Mouse (Mus musculus) CH12.LX (cell line): Measurements from ENCODE around the gene Fcna. TPM values are rescaled to one million over a fixed set of nuclear protein-coding genes. Genes with fewer than 3 reads are reported as not detected.

Source experiments
- DNase-seq: peaks from one replicate; pipeline ENCODE4 v3.0.0-alpha.2; 2013; ENCODE audit errors: extremely low read depth
- H3K27ac ChIP-seq: 2 replicates; pipeline ENCODE4 v1.5.1; 2012; ENCODE audit warnings: low read depth, mild to moderate bottlenecking, control low read depth, moderate library complexity; ENCODE audit not compliant: insufficient read depth
- H3K27me3 ChIP-seq: replicated peaks from 2 replicates; pipeline ENCODE3; 2012; ENCODE audit warnings: inconsistent platforms
- H3K36me3 ChIP-seq, 2 experiments: replicated peaks in 1 of 2; 2 replicates each; pipeline versions ENCODE3 to v1.6.1; 2012; ENCODE audit warnings: inconsistent platforms in 1 of 2, low read length in 1 of 2, mild to moderate bottlenecking in 1 of 2, mixed read lengths in 1 of 2, moderate library complexity in 1 of 2; ENCODE audit not compliant: control insufficient read depth in 1 of 2, insufficient read depth in 1 of 2
- H3K4me1 ChIP-seq, 2 experiments: 2 replicates each; pipeline ENCODE4 v1.6.1; 2012; ENCODE audit warnings: inconsistent platforms in 1 of 2, moderate library complexity in 1 of 2; ENCODE audit not compliant: insufficient read depth in 2 of 2, control insufficient read depth in 1 of 2
- H3K4me2 ChIP-seq: 2 replicates; pipeline ENCODE4 v1.6.1; 2012; ENCODE audit warnings: low read depth, mild to moderate bottlenecking, control low read depth; ENCODE audit not compliant: poor library complexity, insufficient read depth, severe bottlenecking
- H3K4me3 ChIP-seq, 3 experiments: fragments of 150-350 bp in 1 of 3; sonication (generic) in 1 of 3; replicated peaks in 1 of 3; 2 replicates each; pipeline versions ENCODE3 to v1.5.1; 2011 to 2012; ENCODE audit warnings: low read depth in 2 of 3, low read length in 2 of 3, mild to moderate bottlenecking in 2 of 3, moderate library complexity in 2 of 3, control low read depth in 1 of 3, improper control_type of control experiment in 1 of 3, inconsistent platforms in 1 of 3, mixed read lengths in 1 of 3; ENCODE audit not compliant: poor library complexity in 1 of 3
- H3K79me2 ChIP-seq: replicated peaks from 2 replicates; pipeline ENCODE4 v1.6.1; 2012; ENCODE audit warnings: mild to moderate bottlenecking, moderate library complexity; ENCODE audit not compliant: control insufficient read depth, poor library complexity, insufficient read depth, severe bottlenecking; ENCODE audit errors: extremely low read depth
- H3K9ac ChIP-seq: 2 replicates; pipeline ENCODE4 v1.6.1; 2012; ENCODE audit warnings: low read depth, mild to moderate bottlenecking, control low read depth, moderate library complexity; ENCODE audit not compliant: insufficient read depth
- H3K9me3 ChIP-seq: replicated peaks from 2 replicates; pipeline ENCODE3; 2012; ENCODE audit warnings: low read length, inconsistent platforms, mixed read lengths
- CHD1 ChIP-seq: IDR thresholded peaks from 2 replicates; pipeline ENCODE4 v1.6.1; 2012; ENCODE audit warnings: low read depth, low read length, improper control_type of control experiment, inconsistent platforms
- CHD2 ChIP-seq: IDR thresholded peaks from 2 replicates; pipeline ENCODE4 v1.6.1; 2011; ENCODE audit warnings: low read length, improper control_type of control experiment
- EP300 ChIP-seq: IDR thresholded peaks from 2 replicates; pipeline ENCODE4 v1.6.1; 2011; ENCODE audit warnings: low read length, improper control_type of control experiment
- GABPA ChIP-seq: IDR thresholded peaks from 2 replicates; pipeline ENCODE4 v1.6.1; 2012; ENCODE audit warnings: low read depth, low read length, improper control_type of control experiment, inconsistent platforms; ENCODE audit not compliant: insufficient replicate concordance
- MEF2A ChIP-seq: IDR thresholded peaks from 2 replicates; pipeline ENCODE4 v1.6.1; 2014; ENCODE audit warnings: low read depth, mild to moderate bottlenecking, inconsistent platforms, low read length, improper control_type of control experiment, borderline replicate concordance
- POLR2A ChIP-seq: IDR thresholded peaks from 2 replicates; pipeline ENCODE4 v1.6.1; 2011; ENCODE audit warnings: low read depth, mild to moderate bottlenecking, improper control_type of control experiment, low read length
- RAD21 ChIP-seq: IDR thresholded peaks from 2 replicates; pipeline ENCODE4 v1.6.1; 2011; ENCODE audit warnings: low read depth, mild to moderate bottlenecking, low read length, improper control_type of control experiment, moderate library complexity
- RCOR1 ChIP-seq: conservative IDR thresholded peaks from 2 replicates; pipeline ENCODE4 v1.6.1; 2012; ENCODE audit warnings: low read depth, mild to moderate bottlenecking, inconsistent platforms, low read length, improper control_type of control experiment
- SIN3A ChIP-seq: IDR thresholded peaks from 2 replicates; pipeline ENCODE4 v1.6.1; 2012; ENCODE audit warnings: low read length, improper control_type of control experiment, inconsistent platforms
- UBTF ChIP-seq: IDR thresholded peaks from 2 replicates; pipeline ENCODE4 v1.6.1; 2012; ENCODE audit warnings: low read depth, mild to moderate bottlenecking, inconsistent platforms, low read length, improper control_type of control experiment, moderate library complexity
- USF1 ChIP-seq: IDR thresholded peaks from 2 replicates; pipeline ENCODE4 v1.6.1; 2014; ENCODE audit warnings: low read depth, mild to moderate bottlenecking, inconsistent platforms, low read length, improper control_type of control experiment
- dilution Hi-C: fragments of 300-500 bp; cut with MboI; formaldehyde crosslinking; loops from 2 replicates; pipeline ENCODE4 v1.14.3; 2020; ENCODE audit warnings: low sequenced_read_pairs; ENCODE audit not compliant: extremely low pct_unique_long_range_greater_than_20kb, extremely low pct_ligation_motif_present
- in situ Hi-C: fragments of 300-500 bp; cut with MboI; formaldehyde crosslinking; loops from 3 replicates; pipeline ENCODE4 v1.14.3; 2019; ENCODE audit warnings: low sequenced_read_pairs, low pct_ligation_motif_present, low pct_unique_long_range_greater_than_20kb, mixed read lengths
- polyA plus RNA-seq: library from polyadenylated mRNA; unstranded; fragments of >175 nt; gene quantifications from 2 replicates; pipeline ENCODE4 v1.2.1, GENCODE M21; 2012; ENCODE audit warnings: low read depth; ENCODE audit not compliant: insufficient read length
- total RNA-seq, 2 experiments: library from RNA; depleted of rRNA; stranded (reverse); fragments of 300-350 nt in 1 of 2; fragments of >200 nt in 1 of 2; gene quantifications; 2 replicates each; pipeline ENCODE4 v1.2.3; 2012 to 2014

Fcna gene
- total and polyA plus RNA-seq, 3 experiments, result not detected

DNA sequence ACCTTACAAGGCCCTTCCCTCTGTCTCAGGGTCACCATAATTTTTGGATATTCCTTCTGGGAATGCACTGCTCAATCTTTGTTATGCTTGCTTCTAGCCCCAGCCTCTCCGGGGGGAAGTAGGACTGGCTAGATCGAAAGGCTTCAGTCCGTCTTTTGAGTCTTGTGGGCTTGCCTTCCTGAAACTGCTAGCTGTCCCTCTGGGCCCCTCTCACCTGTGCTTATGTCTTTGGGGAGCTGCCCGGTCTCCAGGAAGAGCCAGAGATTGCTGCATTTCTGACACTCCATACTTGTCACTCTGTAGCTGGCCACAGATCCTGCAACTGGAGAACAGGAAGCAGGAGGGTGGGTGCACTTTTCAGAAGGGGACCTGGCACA, 7.0 kb downstream of the Fcna start:
- Histone ChIP-seq H3K79me2 (no peaks in the 10 kb centered on the region), H3K27me3 (peaks cover 35% of the 10 kb centered on the region), H3K36me3 (peaks cover 0 to 3% of the 10 kb centered on the region in 2 experiments), H3K9ac (no peak overlapping the region), H3K4me3 (no peak overlapping the region)
- in situ Hi-C loops, result no loop called here
- dilution Hi-C loops, result no loop called here
- DNase-seq, result no peak
- TF ChIP-seq MEF2A (no peak), EP300 (no peak), GABPA (no peak)
- TF ChIP-seq, all 38 proteins: peak for 0
- Histone ChIP-seq H3K4me1 (peaks cover 0 to 10% of the 10 kb centered on the region in 2 experiments; a peak in 2 of 4 replicates), H3K4me2 (no peak overlapping the region), H3K9me3 (no peaks in the 10 kb centered on the region), H3K27ac (no peak overlapping the region)

GRCm38 (mm10) chr2:25620386-25620785, 7.4 kb downstream of the Fcna start:
- Histone ChIP-seq H3K9me3 (no peaks in the 10 kb centered on the region), H3K27me3 (peaks cover 30% of the 10 kb centered on the region), H3K36me3 (peaks cover 0 to 3% of the 10 kb centered on the region in 2 experiments), H3K79me2 (no peaks in the 10 kb centered on the region), H3K27ac (no peak overlapping the region), H3K9ac (no peak overlapping the region), H3K4me2 (no peak overlapping the region)
- in situ Hi-C loops, result no loop called here
- DNase-seq, result no peak
- TF ChIP-seq MEF2A, result no peak
- no peak for TF ChIP-seq RCOR1
- TF ChIP-seq, all 38 proteins: peak for 0
- Histone ChIP-seq H3K4me3 (no peak overlapping the region), H3K4me1 (peaks cover 0 to 10% of the 10 kb centered on the region in 2 experiments; a peak in 2 of 4 replicates)
- dilution Hi-C loops, result no loop called here

- Histone ChIP-seq H3K79me2 (no peaks in the 10 kb centered on the region), H3K9ac (no peak within 1 kb of the TSS), H3K9me3 (no peaks in the 10 kb centered on the region), H3K36me3 (peaks cover 0 to 3% of the 10 kb centered on the region in 2 experiments), H3K27ac (no peak within 1 kb of the TSS), H3K4me1 (peaks cover 0 to 10% of the 10 kb centered on the region in 2 experiments; a peak in 2 of 4 replicates), H3K4me3 (no peak within 1 kb of the TSS), H3K4me2 (no peak within 1 kb of the TSS), H3K27me3 (peaks cover 6% of the 10 kb centered on the region)
- no peak for DNase-seq
- dilution Hi-C loops (no loop called here), in situ Hi-C loops (no loop called here)
- TF ChIP-seq USF1, result no peak
- TF ChIP-seq POLR2A, result no peak
- TF ChIP-seq UBTF, result no peak
- no peak for TF ChIP-seq RAD21
- TF ChIP-seq SIN3A, result no peak
- TF ChIP-seq CHD2, result no peak
- no peak for TF ChIP-seq RCOR1
- TF ChIP-seq CHD1, result no peak
Observed at GRCm38 (mm10) chr2:25617578-25617977, 10.3 kb downstream of the Fcna start, which contains the start of gene Ccdc183. Gene Ccdc183 (minus strand): TSS chr2:25617678.
